Mouse (Mus musculus): ENCODE data around the gene 1600014C23Rik. TPM values are rescaled to one million over a fixed set of nuclear protein-coding genes. Genes with fewer than 3 reads are reported as not detected.

1600014C23Rik gene
- total RNA-seq, 2 experiments from 2014 or later = not detected

DNA sequence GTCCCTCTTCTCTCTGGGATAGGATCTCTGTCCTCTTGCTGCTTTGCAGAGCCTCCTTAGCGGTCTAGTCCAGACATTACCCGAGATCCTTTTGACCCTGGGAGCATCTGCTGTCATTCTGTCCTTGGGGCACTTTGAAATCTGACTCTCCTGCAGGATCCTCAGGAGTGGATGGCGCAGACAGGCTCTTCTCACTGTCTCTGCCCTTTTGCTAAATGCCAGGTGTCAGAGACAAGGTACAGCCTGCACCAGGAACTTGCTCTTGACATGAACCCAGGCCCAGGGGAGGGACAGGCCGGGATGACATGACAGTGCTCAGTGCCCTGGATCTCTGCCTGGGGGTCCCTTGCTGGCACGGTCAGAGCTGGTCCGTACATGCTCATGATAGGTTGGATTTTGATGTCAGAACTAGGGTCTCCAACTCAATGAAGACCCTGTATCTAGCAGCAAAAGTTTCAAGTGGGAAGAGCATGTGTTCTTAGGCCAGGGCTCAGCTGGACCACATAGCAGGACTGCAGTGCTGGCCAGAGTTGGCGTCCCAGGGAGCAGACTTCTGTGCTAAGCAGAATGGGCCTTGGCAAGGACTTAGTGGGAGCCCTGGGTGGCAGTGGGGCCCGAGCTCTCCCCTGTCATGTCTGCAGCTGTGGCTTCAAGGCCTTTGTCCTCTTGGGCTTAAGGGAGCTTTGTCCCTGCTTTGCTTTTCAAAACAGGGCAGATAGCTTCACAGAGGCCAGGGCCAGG, 5.5 kb downstream of the 1600014C23Rik start:
- no peak for DNase-seq (ENCODE audit: low spot score in 2 of 2)

DNA sequence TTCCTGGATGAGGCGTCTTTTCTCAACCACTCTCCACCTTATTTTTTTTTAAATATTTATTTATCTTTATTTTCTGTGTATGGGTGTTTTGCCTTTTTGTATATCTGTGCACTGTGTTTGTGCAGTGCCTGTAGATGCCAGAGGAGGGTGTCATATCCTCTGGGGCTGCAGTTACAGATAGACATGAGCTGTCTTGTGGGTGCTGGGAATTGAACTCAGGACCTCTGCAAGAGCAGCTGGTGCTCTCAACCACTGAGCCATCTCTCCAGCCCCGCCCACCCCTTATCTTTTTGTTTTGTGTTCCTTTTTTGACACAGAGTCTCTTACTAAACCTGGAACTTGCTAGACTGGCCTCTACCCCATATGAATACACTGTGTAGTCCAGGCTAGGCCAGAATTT, 6.2 kb downstream of the 1600014C23Rik start:
- DNase-seq (ENCODE audit: low spot score in 2 of 2) = no peak

DNA sequence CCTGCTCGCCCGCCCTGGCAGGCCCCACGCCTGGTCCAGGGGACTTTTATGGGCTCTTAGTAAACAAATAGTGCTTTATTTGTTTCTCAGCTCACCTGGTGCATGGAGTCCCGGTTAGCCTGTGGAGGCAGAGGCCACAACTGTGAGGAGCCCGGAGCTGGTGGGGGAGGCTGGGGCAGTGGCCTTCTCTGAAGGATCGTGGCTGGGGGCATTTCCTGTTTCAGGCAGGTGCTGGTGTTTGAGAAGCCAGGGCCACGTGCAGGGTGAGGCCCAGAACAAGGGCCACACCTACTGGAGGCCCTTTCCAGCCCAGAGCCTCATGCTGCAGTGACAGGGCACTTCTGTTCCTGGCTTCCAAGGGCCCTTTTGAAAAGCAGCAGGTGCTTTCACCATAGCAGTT, 7.4 kb downstream of the 1600014C23Rik start:
- DNase-seq (ENCODE audit: low spot score in 2 of 2) = no peak

DNA sequence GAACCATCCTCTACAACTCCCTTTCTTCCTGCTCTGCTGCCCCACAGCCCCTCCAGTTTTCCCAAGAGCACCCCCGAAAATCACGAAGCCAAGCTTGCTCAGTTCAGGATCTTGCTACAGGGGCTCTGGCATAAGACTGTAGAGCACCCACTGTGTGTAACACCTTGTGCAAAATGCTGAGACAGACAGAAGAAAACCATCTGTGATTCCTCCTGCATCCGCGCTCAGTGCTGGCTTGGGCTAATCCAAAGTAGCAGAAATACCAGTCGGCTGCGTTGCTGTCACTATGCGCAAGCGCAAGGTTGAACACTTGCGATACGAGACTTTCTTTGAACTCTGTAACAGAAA, 9.1 kb downstream of the 1600014C23Rik start:
- DNase-seq (ENCODE audit: low spot score in 2 of 2) = no peak

- DNase-seq (ENCODE audit: low spot score in 2 of 2) = peak; percentile 80 to 84
Observed at GRCm38 (mm10) chr17:45723732-45724573, 9.7 kb downstream of the 1600014C23Rik start.

DNA sequence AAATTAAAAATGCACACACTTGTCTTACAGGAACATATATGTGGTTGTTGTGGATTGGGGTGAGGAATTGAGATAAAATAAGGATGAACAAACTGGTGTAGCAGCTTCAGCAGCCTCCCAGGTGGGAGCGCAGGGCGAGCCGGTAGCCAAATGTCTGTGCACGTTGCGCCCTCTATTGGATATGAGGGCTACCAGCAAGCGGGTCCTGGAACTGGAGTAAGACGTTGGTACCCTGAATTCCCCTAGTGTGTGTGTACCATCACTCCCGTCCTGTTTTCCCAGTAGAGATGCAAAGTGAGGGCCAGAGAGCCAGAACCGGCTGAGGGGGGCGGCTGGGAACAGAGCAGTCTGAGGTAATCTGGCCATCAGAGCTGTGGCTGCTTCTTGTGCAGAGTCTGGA, 15.3 kb downstream of the 1600014C23Rik start:
- DNase-seq (ENCODE audit: low spot score in 2 of 2) = peak; percentile 74 to 86

- no peak for DNase-seq (ENCODE audit: low spot score in 2 of 2)
Observed at GRCm38 (mm10) chr17:45711525-45711924, 22.1 kb downstream of the 1600014C23Rik start.

DNA sequence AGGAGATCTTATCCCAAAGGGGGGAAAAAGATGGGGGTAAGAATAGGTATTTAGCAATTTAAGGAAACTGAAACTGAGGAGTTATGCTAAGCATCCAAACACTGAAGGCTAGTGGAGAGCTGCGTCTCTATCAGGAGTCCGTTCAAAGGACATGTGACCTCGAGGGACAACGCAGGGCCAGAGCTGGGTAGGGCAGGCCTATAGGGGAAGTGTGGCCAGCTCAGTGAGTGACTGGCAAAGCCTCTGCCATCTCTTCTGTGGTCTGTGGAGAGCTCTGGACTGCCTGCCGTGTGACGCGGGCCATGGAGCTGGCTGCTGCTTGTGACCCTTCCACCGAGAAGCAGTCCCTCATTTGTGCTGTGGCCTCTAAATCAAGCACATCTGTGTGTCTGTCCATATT, 23.2 kb downstream of the 1600014C23Rik start:
- no peak for DNase-seq (ENCODE audit: low spot score in 2 of 2)

DNA sequence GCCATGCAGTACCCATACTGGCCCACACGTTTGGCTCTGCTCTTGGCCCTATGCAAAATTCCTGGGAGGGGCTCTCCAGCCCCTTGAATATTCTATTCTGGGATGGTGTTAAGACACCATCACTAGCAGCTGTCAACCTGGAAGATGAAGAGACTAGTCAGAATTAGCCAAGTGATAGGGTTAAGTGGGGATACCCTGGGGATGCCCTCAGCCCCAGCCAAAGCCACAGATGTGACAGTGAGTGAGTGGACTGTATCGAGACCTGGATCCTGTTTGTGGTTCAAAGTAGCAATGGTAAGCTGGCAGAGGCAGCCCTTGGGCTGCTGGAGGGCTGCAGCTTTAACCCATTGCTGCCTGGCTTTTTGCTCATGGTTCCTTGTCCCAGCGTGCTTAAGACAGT, 23.8 kb downstream of the 1600014C23Rik start:
- no peak for DNase-seq (ENCODE audit: low spot score in 2 of 2)

GRCm38 (mm10) chr17:45708179-45708578, 25.5 kb downstream of the 1600014C23Rik start:
- DNase-seq (ENCODE audit: low spot score in 2 of 2) = no peak

DNA sequence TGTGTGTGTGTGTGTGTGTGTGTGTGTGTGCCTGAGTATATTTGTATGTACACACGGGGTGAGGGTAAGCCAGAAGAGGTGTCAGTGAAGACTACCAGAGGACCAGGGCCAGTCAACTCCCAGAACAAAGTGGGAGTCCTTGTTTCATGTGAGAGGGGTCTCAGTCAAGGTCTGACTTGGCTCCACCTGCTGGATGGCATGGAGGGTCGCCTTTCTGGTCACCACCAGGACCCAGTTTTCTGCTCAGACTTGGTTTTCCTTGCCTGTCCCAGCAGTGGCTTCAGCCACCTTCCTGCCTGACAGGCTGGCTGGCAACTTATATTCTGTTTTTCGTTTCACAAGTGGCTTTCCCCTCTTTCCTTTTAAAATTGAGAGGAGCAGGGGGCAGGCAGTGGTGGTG, 26.3 kb downstream of the 1600014C23Rik start:
- DNase-seq (ENCODE audit: low spot score in 2 of 2) = no peak

GRCm38 (mm10) chr17:45706796-45707195, 26.8 kb downstream of the 1600014C23Rik start:
- DNase-seq (ENCODE audit: low spot score in 2 of 2) = no peak

DNA sequence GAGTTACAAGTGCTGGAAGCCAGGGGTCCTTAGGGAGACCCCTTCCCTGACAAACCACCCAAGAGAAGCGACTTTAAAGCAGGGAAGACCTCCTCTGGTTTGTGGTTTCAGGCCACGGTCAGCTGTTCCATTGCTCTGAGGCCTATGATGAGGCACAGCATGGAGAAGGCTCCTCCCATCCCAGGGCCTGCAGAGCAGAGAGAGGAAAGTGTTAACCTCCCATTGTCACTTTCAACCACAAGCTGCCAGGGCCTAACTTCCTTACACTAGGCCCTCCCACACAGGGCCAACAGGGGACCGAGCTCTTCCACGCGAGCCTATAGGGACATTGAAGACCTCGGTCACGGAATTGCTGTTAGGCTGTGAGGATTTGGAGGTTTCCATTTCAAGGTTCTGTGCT, 30.5 kb downstream of the 1600014C23Rik start:
- DNase-seq (ENCODE audit: low spot score in 2 of 2) = no peak

DNA sequence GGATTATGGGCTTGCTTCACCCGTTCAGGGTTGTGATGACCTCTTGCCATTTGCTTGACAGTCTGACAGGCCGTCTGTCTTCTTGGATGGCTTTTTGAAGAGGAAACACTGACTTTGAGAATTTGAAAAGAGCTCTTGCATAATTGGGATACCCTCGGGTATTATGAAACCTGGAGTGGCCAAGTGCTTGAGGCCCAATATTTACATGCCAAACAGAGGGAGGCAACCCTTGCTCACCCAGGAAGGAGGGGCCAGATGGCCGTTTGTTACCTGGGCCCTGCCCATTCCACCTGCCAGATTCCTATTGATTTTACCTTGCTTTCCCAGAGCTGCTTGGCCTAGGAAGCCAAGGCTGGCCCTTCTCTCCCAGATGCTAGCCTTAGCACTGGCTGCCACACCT, 31.4 kb downstream of the 1600014C23Rik start:
- no peak for DNase-seq (ENCODE audit: low spot score in 2 of 2)

- DNase-seq (ENCODE audit: low spot score in 2 of 2) = no peak
Observed at GRCm38 (mm10) chr17:45701236-45701591, 32.4 kb downstream of the 1600014C23Rik start.

GRCm38 (mm10) chr17:45700496-45701235, 33.0 kb downstream of the 1600014C23Rik start:
- DNase-seq (ENCODE audit: low spot score in 2 of 2) = no peak

DNA sequence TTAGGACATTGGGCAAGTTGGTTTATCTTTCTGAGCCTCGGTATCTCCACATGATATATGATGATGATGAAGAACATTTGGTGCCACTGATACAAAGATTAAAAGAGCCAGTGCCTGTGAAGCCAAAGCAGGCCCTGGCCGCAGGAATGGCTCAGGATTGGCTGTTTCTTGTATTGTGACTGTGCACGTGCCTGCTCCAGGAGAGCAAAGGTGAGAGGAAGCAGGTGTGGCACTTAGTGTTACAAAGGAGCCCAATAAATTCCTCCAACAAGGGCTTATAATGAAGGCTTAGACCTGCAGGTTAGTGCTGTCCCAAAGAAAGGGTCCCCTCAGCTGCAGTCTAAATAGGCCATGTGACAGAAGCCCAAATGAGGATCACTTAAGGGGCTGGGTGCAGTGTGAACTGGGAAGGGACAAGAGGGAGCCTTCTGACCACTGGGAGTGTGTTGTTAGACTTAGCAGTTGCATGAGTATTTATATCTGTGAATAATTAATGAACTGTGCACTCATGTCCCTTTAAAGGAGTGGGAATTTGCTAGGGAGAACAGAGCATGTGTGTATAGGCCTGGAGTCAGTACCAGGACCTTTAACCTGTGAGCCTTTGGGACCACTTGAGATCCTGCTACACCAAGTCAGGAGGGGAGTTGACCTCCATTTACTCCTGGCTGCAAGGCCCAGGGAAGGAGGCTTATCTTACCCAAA, 34.5 kb downstream of the 1600014C23Rik start:
- DNase-seq (ENCODE audit: low spot score in 2 of 2) = no peak

DNA sequence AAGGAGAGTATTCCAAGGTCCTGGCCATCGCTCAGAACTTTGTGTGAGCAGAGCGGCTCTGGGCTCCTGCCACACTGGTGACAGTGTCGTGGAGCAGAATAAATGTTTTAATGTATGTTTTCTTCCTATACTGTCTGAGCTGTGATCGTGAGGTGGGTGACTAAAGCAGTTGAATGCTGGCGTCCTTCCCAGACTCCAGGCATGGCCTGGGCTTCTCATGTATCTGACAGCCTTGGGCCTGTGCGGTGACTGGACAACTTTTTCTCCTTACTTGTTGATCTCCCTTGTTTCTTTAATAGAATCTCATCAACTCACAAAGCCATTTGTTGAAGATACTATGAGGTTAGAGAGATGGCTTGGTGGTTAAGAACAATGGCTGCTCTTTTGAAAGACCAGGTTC, 35.3 kb downstream of the 1600014C23Rik start:
- DNase-seq (ENCODE audit: low spot score in 2 of 2) = no peak

DNA sequence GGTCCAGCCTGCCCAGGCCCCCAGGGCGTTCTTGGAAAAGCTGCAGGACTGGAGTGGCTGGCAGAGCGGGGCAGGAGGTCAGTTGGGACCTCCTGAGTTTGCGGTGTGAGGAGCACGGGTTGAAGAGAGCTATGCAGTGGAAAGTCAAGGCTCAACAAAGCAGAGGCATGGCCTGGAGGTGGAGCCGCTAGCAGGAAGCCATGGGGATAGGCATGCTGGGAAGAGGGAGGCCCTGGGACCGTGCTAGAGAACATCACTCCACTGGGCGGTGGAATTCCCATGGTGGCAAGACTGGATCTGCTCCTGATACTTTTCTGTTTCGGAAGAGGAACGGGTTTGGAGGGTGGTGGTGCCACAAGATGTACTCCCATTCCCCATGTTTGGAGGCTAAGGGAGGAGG, 36.7 kb downstream of the 1600014C23Rik start:
- no peak for DNase-seq (ENCODE audit: low spot score in 2 of 2)

DNA sequence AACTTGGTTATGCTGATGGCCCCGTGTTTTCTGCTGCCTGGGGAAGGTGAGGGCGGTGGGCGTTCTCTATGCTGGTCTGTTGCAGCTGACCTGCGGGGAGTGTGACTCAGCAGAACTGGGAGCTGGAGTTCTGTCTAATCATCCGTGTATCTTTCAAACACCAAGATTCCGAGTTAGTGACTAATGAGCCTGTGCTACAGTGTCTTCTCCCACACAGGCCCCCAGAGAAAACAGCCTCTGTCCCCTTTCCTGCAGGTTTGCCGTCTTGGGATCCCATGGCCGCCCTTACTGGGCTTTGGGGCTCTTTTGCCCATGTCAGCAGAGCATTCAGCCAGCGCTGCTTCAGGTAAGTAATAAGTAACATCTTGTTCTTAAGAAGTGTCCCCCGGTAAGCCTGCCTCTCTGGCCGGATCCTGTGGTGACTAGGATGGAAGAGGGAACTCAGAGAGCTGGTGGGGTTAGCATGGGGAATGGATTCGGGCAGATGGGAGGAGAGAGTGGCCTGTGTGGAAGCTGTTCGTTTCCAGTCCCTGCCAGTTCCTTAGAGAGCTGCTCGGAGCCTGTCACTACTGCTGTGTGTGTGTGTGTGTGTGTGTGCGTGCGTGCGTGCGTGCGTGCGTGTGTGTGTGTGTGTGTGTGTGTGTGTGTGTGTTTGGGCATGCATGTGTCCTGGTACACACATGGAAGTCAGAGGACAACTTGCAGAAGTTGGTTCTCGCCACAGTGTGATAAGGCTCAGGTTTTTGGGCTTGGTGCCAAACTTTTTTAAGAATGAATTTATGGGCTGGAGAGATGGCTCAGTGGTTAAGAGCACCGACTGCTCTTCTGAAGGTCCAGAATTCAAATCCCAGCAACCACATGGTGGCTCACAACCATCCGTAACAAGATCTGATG, 38.2 kb downstream of the 1600014C23Rik start:
- DNase-seq (ENCODE audit: low spot score in 2 of 2) = no peak
